In genomic region chr6:112090597-112090996, GRCm38 (mm10) we compare ENCODE assay signal across 12 mouse cellular contexts.
DNase-seq lines count a peak whose midpoint lies in the region; ATAC-seq and TF ChIP-seq lines count a peak whose summit lies in the region.
"Had no signal": no experiment of that assay in that cellular context is flagged by ENCODE, and none has a peak within 500 bp of the region (broad histone marks: within the 10 kb centered on the region; RNA-seq: fewer than 3 reads in every experiment).

No protein-coding gene starts in this region.

- H3K36me3 ChIP-seq in kidney, postnatal 0 days (ENCODE audit: insufficient read depth, low read length): no peaks in the 10 kb centered on the region
- H3K36me3 ChIP-seq in lung, embryonic 14.5 days (ENCODE audit: insufficient read depth): no peaks in the 10 kb centered on the region
- H3K36me3 ChIP-seq: embryonic facial prominence, embryonic 13.5 days; embryonic facial prominence, embryonic 15.5 days; forebrain, embryonic 10.5 days; forebrain, embryonic 12.5 days had no signal

- TF ChIP-seq CTCF in kidney, postnatal 0 days (IDR thresholded peaks at IDR 0.05; ENCODE audit: low read depth): no peak
- no peak for TF ChIP-seq CTCF in lung, embryonic 14.5 days (IDR thresholded peaks at IDR 0.05; ENCODE audit: low read depth)

- no peak overlapping the region for H3K9ac ChIP-seq in kidney, postnatal 0 days (ENCODE audit: low read depth, low read length)
- no peak overlapping the region for H3K9ac ChIP-seq in lung, embryonic 14.5 days
- H3K9ac ChIP-seq: embryonic facial prominence, embryonic 13.5 days; embryonic facial prominence, embryonic 15.5 days; forebrain, embryonic 12.5 days had no signal

- no peak overlapping the region for H3K27ac ChIP-seq in kidney, postnatal 0 days
- H3K27ac ChIP-seq in lung, embryonic 14.5 days (ENCODE audit: low read depth): no peak overlapping the region
- H3K27ac ChIP-seq: embryonic facial prominence, embryonic 13.5 days; embryonic facial prominence, embryonic 15.5 days; forebrain, embryonic 10.5 days; forebrain, embryonic 12.5 days had no signal

- no peaks in the 10 kb centered on the region for H3K27me3 ChIP-seq in kidney, postnatal 0 days (ENCODE audit: insufficient read depth, low read length)
- no peaks in the 10 kb centered on the region for H3K27me3 ChIP-seq in lung, embryonic 14.5 days (ENCODE audit: insufficient read depth, low read length)
- H3K27me3 ChIP-seq: embryonic facial prominence, embryonic 13.5 days; embryonic facial prominence, embryonic 15.5 days; forebrain, embryonic 12.5 days had no signal

- no peak for ATAC-seq in kidney, postnatal 0 days (replicated peaks; ENCODE audit: low FRiP score, low read depth)
- ATAC-seq in lung, embryonic 14.5 days (ENCODE audit: insufficient read depth): peak; percentile 81
- ATAC-seq in megakaryocyte progenitor cell, adult 5-6 weeks (replicated peaks; ENCODE audit: poor library complexity): no peak

- H3K4me2 ChIP-seq in kidney, postnatal 0 days (ENCODE audit: low read length): no peak overlapping the region
- H3K4me2 ChIP-seq in lung, embryonic 14.5 days: no peak overlapping the region
- H3K4me2 ChIP-seq: embryonic facial prominence, embryonic 13.5 days; embryonic facial prominence, embryonic 15.5 days; forebrain, embryonic 12.5 days had no signal

- 66% methylated on average over 3 of the region's 3 CpGs for WGBS in kidney, postnatal 0 days
- WGBS in lung, embryonic 14.5 days: 30% methylated on average over 3 of the region's 3 CpGs

- peak; percentile 47 for DNase-seq in kidney, postnatal 0 days (ENCODE audit: low spot score)
- no peak for DNase-seq in kidney, postnatal 14 days
- DNase-seq in lung, embryonic 14.5 days: peak; percentile 60
- no peak for DNase-seq in lung, postnatal 14 days
- DNase-seq in lung, postnatal 10 days: peak; percentile 5
- DNase-seq in lung, adult 18-20 months: no peak

- H3K9me3 ChIP-seq in kidney, postnatal 0 days (replicated peaks; ENCODE audit: low read length): no peaks in the 10 kb centered on the region
- H3K9me3 ChIP-seq in lung, embryonic 14.5 days (ENCODE audit: low read depth, low read length): no peaks in the 10 kb centered on the region
- H3K9me3 ChIP-seq: embryonic facial prominence, embryonic 13.5 days; embryonic facial prominence, embryonic 15.5 days; forebrain, embryonic 10.5 days; forebrain, embryonic 12.5 days had no signal

- H3K4me3 ChIP-seq in kidney, postnatal 0 days (replicated peaks; ENCODE audit: low read depth, low read length): no peak overlapping the region
- H3K4me3 ChIP-seq in lung, embryonic 14.5 days (ENCODE audit: low read depth, low read length): no peak overlapping the region
- H3K4me3 ChIP-seq: embryonic facial prominence, embryonic 13.5 days; embryonic facial prominence, embryonic 15.5 days; erythroblast, embryonic 14.5 days; forebrain, embryonic 10.5 days; forebrain, embryonic 12.5 days had no signal

- H3K4me1 ChIP-seq in kidney, postnatal 0 days (replicated peaks; ENCODE audit: insufficient read depth, low read length): no peaks in the 10 kb centered on the region
- H3K4me1 ChIP-seq in lung, embryonic 14.5 days (ENCODE audit: insufficient read depth): no peaks in the 10 kb centered on the region
- H3K4me1 ChIP-seq: embryonic facial prominence, embryonic 13.5 days; embryonic facial prominence, embryonic 15.5 days; forebrain, embryonic 10.5 days; forebrain, embryonic 12.5 days had no signal

Comparison
In these comparisons a context has a peak if more than half of its experiments do, and no peak if none do; other contexts are left out.
1. DNase-seq: peak in kidney, postnatal 0 days (single experiment), lung, embryonic 14.5 days (single experiment) and lung, postnatal 10 days (single experiment); none in kidney, postnatal 14 days (single experiment), lung, postnatal 14 days (single experiment) and lung, adult 18-20 months (0 of 2).